Mouse (Mus musculus) adipose tissue, adult 10 weeks (tissue): ENCODE data around the gene Mttp. TPM values are rescaled to one million over a fixed set of nuclear protein-coding genes. Genes with fewer than 3 reads are reported as not detected.

Experiments used
- polyA plus RNA-seq: library from polyadenylated mRNA; stranded (reverse); fragments of 350-450 nt; fragmentation: Illumina TruSeq; extraction: RNeasy Lipid Tissue Mini Kit (QIAGEN cat#74804); gene quantifications from one replicate; pipeline ENCODE4 v1.2.3, GENCODE M21; 2014; ENCODE audit warnings: low read depth, low replicate concordance

Gene Mttp
- polyA plus RNA-seq, result 10.5 TPM

GRCm38 (mm10) chr3:138144642-138145171, at the start of gene Mttp:
Mttp (minus strand) TSS chr3:138144968.

GRCm38 (mm10) chr3:138193683-138194302, 49.0 kb upstream of the Mttp start, which contains the start of gene 4930579F01Rik:
4930579F01Rik (minus strand) TSS chr3:138193825.

DNA sequence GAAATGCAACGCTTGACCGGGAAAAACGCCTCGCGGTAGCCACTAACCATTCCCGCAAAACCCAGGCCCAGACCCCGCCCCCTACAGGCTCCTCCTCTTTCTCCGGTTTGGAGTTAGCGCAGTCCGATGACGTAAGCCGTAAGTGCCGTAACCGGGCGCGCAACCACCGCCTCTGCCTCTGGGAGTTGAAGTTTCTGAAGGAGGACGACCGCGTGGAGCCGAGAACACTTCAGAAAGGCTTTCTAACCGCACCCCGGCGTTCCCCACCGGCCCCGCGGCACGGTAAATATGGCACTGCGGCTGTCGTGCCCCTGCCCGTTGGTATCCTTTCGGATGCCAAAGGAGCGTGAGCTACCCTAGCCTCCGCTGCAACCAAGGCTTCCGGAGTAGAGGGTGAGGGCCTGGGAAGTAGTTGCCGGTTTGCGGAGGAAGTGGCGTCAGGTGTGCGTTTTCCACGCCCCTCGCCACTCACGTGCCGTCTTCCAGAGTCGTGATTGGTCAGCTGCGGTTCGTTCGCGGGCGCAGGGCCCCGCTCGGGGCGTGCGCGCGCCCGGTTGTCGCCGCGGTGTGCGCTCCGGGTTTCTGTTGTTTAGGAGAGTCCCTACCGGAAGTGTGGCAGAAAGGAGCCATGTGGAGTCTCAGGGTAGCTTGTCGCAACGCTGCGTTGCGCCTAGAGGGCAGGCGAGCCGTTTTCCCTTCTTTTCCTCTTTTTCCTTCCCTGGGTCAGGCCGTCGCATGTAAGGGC, 1.3 kb downstream of the Mttp start, which contains the start of gene Trmt10a:
Trmt10a (plus strand) TSS at position 134 of the 745 bp plus-strand sequence.

GRCm38 (mm10) chr3:138067288-138067687, 77.5 kb downstream of the Mttp start, which contains the start of gene Gm5105:
Gm5105 (minus strand) TSS chr3:138067388.

DNA sequence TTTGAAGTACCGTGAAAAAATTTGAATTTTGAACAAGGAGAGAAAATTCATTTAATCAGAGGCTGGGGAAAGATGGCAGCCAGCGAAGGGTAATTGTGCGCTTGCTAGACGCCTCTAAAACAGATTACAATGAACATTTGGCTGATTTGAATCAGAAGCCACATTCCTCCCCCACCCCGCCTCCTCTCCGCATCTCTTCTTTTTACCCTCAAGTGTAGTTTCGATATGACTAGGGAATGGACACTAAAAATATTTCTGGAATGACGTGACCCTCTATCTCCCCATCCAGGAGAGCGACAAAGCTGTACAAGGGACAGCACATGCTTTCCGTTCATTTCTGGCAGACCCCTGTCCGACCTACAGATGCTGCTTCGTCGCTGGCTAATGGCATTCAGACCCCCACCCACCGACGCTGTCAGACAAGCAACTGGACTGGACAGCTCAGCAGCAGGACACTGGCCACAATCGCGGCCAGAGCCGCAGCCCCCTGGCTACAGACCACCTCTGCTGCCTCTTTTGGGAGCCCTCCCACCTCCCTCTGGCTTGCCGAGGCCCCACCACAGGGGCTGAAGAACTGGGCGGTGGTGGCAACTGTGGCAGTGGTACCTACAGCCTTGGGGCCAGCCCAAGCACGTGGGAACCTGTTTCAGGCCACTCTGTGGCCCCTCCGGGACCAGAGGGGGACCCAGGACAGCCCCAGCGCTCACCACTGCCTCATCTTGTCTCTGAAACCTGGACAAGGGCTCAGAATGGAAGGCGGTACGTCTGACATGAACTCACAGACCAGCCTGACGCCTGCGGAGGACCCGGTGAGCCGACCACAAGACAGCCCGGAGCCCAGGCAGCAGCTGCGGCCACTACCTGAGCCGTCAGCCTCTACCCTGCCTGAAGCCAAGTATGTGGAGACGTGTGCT, 79.8 kb downstream of the Mttp start, which contains the start of gene 1110002E22Rik:
1110002E22Rik (plus strand) TSS at position 321 of the 914 bp plus-strand sequence.

Other genes starting within 250 kb of the Mttp start
- 54.5 TPM for gene Lamtor3, start 226.5 kb downstream of the Mttp start, polyA plus RNA-seq
- 6.3 TPM for gene Dapp1, start 163.4 kb downstream of the Mttp start, polyA plus RNA-seq
- 0.06 TPM for gene 1110002E22Rik, start 79.9 kb downstream of the Mttp start, polyA plus RNA-seq
- gene Gm5105, start 77.6 kb downstream of the Mttp start, polyA plus RNA-seq, result not detected
- 10.9 TPM for gene Trmt10a, start 1.5 kb downstream of the Mttp start, polyA plus RNA-seq
- gene 4930579F01Rik, start 48.9 kb upstream of the Mttp start, polyA plus RNA-seq, result 3.9 TPM
- gene Adh7, start 72.8 kb upstream of the Mttp start, polyA plus RNA-seq, result 0.50 TPM
- gene Adh1, start 116.0 kb upstream of the Mttp start, polyA plus RNA-seq, result 138 TPM
- not detected for gene Adh6a, start 168.3 kb upstream of the Mttp start, polyA plus RNA-seq
- gene Adh6b, start 196.8 kb upstream of the Mttp start, polyA plus RNA-seq, result 3.7 TPM